Mouse (Mus musculus): ENCODE measurements around the gene Ace2.

Ace2 gene

DNA sequence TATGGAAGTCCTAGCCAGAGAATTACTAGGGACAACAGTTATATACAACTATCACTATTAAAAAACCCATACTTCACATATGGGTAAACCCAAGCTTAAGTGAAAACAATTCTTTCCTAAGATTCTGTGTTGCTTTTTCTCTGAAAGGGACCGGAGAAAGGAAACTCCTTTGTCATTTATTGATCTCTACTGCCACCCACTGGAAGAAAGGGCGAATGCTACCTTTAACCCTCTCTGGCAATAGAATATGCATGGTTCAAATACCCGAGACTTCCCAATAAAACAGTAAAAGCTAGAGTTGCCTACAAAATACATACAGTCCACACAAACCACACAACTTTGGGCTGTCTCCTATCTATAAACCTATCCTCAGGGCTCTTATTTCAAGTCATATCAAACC, 40.6 kb downstream of the Ace2 start:
- peak in 1 of 2 experiments; percentile 4 for DNase-seq (ENCODE audit: low spot score in 2 of 2)

- peak; percentile 10 to 19 for DNase-seq (ENCODE audit: low spot score in 2 of 2)
These were observed 44.7 kb downstream of the Ace2 start for GRCm38 (mm10) chrX:164183844-164184243.

GRCm38 (mm10) chrX:164189880-164190279, 50.7 kb downstream of the Ace2 start:
- no peak for DNase-seq (ENCODE audit: low spot score in 2 of 2)

- no peak for DNase-seq (ENCODE audit: low spot score in 2 of 2)
These were observed 58.5 kb downstream of the Ace2 start for GRCm38 (mm10) chrX:164197679-164198078.

DNA sequence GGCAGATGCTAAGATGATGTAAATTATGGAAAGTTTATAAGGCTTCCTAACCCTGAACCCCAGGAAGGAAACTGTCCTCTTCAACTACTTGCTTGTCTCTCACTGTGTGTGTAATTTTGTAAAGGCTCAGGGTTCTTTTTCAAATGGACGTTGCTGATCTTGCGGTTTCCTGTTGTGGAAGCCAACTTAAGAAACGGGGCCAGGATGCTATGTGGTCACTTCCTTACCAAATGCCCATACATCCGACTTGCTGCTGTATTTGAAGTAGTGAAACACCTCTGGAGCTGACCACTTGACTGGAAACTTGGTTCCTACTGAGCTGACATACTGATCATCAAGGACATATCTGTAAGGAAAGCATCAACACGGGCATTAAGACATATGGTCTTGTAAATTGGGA, 61.4 kb downstream of the Ace2 start:
- no peak for DNase-seq (ENCODE audit: low spot score in 2 of 2)

DNA sequence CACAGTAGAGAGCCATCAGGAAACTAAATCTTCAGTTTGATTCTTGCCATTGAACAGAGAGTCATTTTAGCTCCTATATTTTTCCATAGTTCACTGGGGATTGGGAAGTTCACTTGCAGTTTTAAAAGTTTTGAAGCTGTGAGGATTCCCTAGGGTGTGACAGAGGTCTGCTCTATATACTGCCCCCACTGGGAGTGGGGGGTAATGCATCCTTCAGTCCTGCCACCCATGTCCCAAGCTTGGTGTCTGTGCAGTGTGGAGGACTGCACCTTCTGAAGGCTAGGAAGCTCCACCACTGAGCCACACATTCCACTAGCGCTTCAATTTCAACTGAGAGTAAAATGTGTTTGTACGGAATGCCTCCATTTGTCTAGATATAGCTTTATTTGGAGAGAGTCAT, 82.9 kb downstream of the Ace2 start:
- no peak for DNase-seq (ENCODE audit: low spot score in 2 of 2)

- DNase-seq (ENCODE audit: low spot score in 2 of 2) = no peak
These were observed 94.2 kb downstream of the Ace2 start for GRCm38 (mm10) chrX:164233380-164233779.

Measured in urinary bladder, adult 18-20 months (tissue).